Mouse (Mus musculus) intestine, embryonic 15.5 days (tissue): ENCODE results near the gene Anapc10. TPM values are rescaled to one million over a fixed set of nuclear protein-coding genes. Genes with fewer than 3 reads are reported as not detected.
"Not testable (repeated sequence)": the region's sequence is repeated elsewhere in the genome, so short reads cannot be mapped to it uniquely, and the experiment has no call there.

Experiments
- ATAC-seq: fragments of 200-750 bp; cut with Nextera tagmentation; 2 replicates; pipeline ENCODE4 v1.8.0; 2017; ENCODE audit warnings: moderate TSS enrichment, moderate library complexity
- H3K27ac ChIP-seq: fragments of 300-500 bp; sonication (generic); 2 replicates; pipeline ENCODE4 v1.5.1; 2015; ENCODE audit warnings: mild to moderate bottlenecking, inconsistent platforms
- H3K27me3 ChIP-seq: fragments of 300-500 bp; sonication (generic); replicated peaks from 2 replicates; pipeline ENCODE4 v1.6.1; 2015; ENCODE audit warnings: inconsistent platforms
- H3K36me3 ChIP-seq: fragments of 300-500 bp; sonication (generic); 2 replicates; pipeline ENCODE4 v1.6.1; 2015; ENCODE audit warnings: inconsistent platforms
- H3K4me1 ChIP-seq: fragments of 300-500 bp; sonication (generic); replicated peaks from 2 replicates; pipeline ENCODE4 v1.6.1; 2015; ENCODE audit warnings: inconsistent platforms
- H3K4me2 ChIP-seq: fragments of 300-500 bp; sonication (generic); replicated peaks from 2 replicates; pipeline ENCODE4 v1.6.1; 2015; ENCODE audit warnings: mild to moderate bottlenecking, inconsistent platforms
- H3K4me3 ChIP-seq: fragments of 300-500 bp; sonication (generic); replicated peaks from 2 replicates; pipeline ENCODE4 v1.5.1; 2015; ENCODE audit warnings: inconsistent platforms
- H3K9ac ChIP-seq: fragments of 300-500 bp; sonication (generic); 2 replicates; pipeline ENCODE4 v1.6.1; 2015; ENCODE audit warnings: inconsistent platforms
- H3K9me3 ChIP-seq: fragments of 300-500 bp; sonication (generic); 2 replicates; pipeline ENCODE4 v1.6.1; 2016; ENCODE audit warnings: inconsistent platforms
- WGBS: fragments of 180-500 bp; shearing (Covaris S2); methylation state at CpG from one replicate; pipeline ENCODE4 v1.1.7; 2015; 5-methylcytosine and 5-hydroxymethylcytosine counted together
- polyA plus RNA-seq: library from polyadenylated mRNA; unstranded; fragments of >200 nt; fragmentation: Nextera tagmentation; extraction: Ambion mirVana; gene quantifications from 2 replicates; pipeline ENCODE4 v1.2.1, GENCODE M21; 2015

Anapc10 gene
- polyA plus RNA-seq, 1 experiment from 2014 or later, result 33.4 TPM

DNA sequence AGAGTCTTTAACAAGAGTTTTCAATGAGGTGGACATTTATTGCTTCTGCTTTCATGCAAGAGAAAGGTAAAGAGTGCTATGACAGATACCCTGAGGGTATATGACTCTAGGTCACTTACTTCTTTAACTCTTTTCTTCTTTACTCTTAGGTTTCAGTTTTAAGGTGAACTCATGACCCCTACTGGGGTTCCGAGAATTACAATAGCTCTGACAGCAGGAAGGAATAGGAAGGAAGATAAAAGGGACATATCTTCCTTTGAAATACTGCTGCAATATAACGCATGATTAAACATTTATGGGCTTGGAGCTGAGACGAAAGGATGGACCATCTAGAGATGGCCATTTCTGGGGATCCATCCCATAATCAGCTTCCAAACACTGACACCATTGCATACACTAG, 13.0 kb downstream of the Anapc10 start:
- Histone ChIP-seq H3K4me1 (no peaks in the 10 kb centered on the region), H3K9me3 (no peaks in the 10 kb centered on the region)

DNA sequence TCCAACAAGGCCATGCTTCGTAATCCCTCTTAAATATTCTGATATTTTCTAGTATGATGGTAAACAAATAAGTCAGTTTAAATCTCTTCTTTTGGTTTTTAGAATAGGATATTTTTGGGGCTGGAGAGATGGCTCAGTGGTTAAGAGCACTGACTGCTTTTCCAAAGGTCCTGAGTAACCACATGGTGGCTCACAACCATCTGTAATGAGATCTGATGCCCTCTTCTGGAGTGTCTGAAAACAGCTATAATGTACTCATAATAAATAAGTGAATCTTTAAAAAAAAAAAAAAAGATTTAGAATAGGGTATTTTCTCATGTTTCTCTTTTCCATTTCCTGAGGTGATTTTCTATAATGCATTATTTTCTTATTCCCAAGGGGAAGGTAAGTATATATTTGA, 16.3 kb downstream of the Anapc10 start:
- ATAC-seq, result no peak
- WGBS, result 98% methylated on average over 1 of the region's 1 CpGs

More for the DNA sequence above, 13.0 kb downstream of the Anapc10 start:
- no peak for ATAC-seq
- H3K36me3 ChIP-seq, result peaks cover 11% of the 10 kb centered on the region; the same call in 1 of the 2 replicates
- no peak overlapping the region for H3K9ac ChIP-seq
- H3K27ac ChIP-seq, result no peak overlapping the region
- no peak overlapping the region for H3K4me2 ChIP-seq
- H3K4me3 ChIP-seq, result no peak overlapping the region
- WGBS, result 52% methylated on average over 3 of the region's 3 CpGs
- H3K27me3 ChIP-seq, result no peaks in the 10 kb centered on the region

DNA sequence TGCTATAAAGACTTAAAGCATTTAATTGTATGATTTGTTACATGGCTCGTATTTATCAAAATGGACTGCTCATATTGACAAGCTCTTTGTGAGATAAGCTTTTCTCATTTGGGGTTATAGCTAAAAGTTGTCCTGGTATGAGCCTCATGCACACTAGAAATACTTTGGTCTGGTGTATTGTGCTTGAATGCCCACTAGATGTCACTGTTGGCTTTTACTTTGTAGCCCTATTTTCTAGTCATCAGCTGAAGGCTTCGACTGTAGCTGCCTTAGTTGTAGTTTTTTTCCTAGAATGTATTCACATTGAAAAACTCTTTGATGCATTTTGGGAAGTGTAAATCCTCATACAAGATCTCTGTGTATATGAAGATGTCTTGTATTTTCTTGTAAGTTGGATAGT, 22.7 kb downstream of the Anapc10 start:
- Histone ChIP-seq H3K9me3 (no peaks in the 10 kb centered on the region), H3K36me3 (no peaks in the 10 kb centered on the region), H3K9ac (no peak overlapping the region), H3K27ac (no peak overlapping the region), H3K4me2 (no peak overlapping the region), H3K27me3 (no peaks in the 10 kb centered on the region), H3K4me3 (no peak overlapping the region), H3K4me1 (no peaks in the 10 kb centered on the region)
- peak; percentile 59; the same call in 1 of the 2 replicates for ATAC-seq
- WGBS, result 16% methylated on average over 2 of the region's 2 CpGs

More for the DNA sequence above, 16.3 kb downstream of the Anapc10 start:
- Histone ChIP-seq H3K27ac (no peak overlapping the region), H3K9ac (no peak overlapping the region), H3K9me3 (no peaks in the 10 kb centered on the region), H3K36me3 (no peaks in the 10 kb centered on the region), H3K4me1 (no peaks in the 10 kb centered on the region), H3K4me3 (no peak overlapping the region), H3K27me3 (no peaks in the 10 kb centered on the region), H3K4me2 (no peak overlapping the region)

DNA sequence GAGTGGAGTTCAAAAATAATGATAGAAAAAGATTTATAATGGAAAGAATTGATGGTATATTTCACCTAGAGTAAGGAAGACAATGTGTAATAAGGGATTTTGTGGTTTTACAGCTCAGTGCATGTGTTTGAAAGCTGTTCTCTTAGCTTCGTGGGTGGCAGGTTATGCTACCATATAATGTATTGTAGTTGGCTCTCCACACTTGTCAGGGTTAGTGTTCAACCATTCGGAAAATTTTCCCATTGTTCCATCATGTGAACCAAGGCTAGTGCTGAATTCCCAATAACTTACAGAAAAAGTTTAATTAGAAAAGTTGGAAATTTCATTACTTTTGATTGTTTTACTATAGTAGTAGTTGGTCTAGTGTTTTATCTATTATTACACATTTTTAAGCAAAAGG, 36.6 kb downstream of the Anapc10 start:
- Histone ChIP-seq H3K36me3 (peaks cover 3% of the 10 kb centered on the region; the same call in 1 of the 2 replicates), H3K27ac (no peak overlapping the region), H3K9me3 (no peaks in the 10 kb centered on the region), H3K4me3 (no peak overlapping the region), H3K4me2 (no peak overlapping the region), H3K4me1 (no peaks in the 10 kb centered on the region), H3K9ac (no peak overlapping the region), H3K27me3 (no peaks in the 10 kb centered on the region)
- no peak for ATAC-seq
- WGBS, result 65% methylated on average over 2 of the region's 2 CpGs

DNA sequence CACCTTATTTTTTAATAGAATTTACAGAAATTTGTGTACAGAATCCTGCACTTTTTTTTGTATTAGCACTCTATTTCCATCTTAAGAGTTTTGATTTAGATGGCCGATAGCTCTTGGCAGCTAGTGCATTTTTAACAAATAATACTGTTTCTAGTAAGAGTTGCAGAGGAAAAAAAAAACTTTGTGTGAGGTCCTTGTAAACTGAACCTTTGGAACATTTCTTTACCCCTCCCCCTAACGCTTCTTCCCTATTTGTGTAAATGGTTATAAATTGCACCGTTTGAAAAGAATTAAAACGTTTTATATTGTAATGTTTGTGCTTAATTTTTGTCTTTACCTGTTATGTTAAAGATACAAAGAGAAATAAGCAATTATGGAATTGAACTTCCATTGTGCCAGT, 37.0 kb downstream of the Anapc10 start:
- 66% methylated on average over 4 of the region's 4 CpGs for WGBS
- Histone ChIP-seq H3K4me3 (no peak overlapping the region), H3K27ac (no peak overlapping the region), H3K9ac (no peak overlapping the region), H3K27me3 (no peaks in the 10 kb centered on the region), H3K4me2 (no peak overlapping the region), H3K36me3 (peaks cover 3% of the 10 kb centered on the region; the same call in 1 of the 2 replicates), H3K9me3 (no peaks in the 10 kb centered on the region), H3K4me1 (no peaks in the 10 kb centered on the region)
- no peak for ATAC-seq

DNA sequence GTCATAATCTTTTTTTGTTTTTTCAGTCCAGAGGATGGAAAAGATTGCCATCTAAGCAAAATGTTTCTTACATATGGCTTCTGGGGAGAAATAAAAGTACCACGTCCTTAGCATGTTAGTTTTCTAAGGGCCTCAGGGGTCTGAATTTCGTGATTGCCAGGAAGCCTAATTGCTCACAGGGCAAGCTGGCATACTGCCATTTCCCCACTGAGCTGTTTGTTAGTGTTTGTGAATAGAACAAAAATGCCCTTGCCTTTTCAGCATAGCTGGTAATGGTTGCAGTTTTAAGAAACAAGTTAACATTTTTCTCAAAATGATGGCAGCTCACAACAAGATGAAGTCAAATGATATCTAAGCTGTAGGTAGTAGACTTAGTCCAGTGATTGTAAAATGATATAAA, 38.7 kb downstream of the Anapc10 start:
- Histone ChIP-seq H3K27ac (no peak overlapping the region), H3K4me3 (no peak overlapping the region), H3K36me3 (peaks cover 3% of the 10 kb centered on the region; the same call in 1 of the 2 replicates), H3K9ac (no peak overlapping the region), H3K4me1 (no peaks in the 10 kb centered on the region), H3K27me3 (no peaks in the 10 kb centered on the region), H3K4me2 (no peak overlapping the region), H3K9me3 (no peaks in the 10 kb centered on the region)
- ATAC-seq, result no peak
- 66% methylated on average over 2 of the region's 2 CpGs for WGBS

DNA sequence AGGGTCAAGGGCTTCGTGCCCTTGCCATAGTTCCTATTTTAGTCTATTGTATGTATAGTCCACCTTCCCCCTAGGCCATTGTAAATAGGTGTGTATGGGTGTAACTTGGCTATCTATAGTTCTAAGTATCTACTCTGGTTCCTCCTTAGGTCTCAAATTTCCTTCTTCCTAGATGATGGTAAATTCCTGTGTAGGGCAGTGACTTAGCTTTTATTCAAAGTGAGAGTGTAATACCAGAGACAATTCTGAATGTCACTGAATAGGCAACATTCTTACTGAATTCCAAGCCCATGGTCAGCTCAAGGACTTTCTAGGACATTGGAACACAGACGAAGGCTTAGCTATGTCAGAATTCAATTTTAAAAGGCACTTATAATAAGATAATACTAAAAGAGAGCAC, 83.3 kb downstream of the Anapc10 start:
- not testable (repeated sequence) for H3K36me3 ChIP-seq, H3K27ac ChIP-seq, H3K9ac ChIP-seq, ATAC-seq, H3K4me3 ChIP-seq, H3K9me3 ChIP-seq, H3K27me3 ChIP-seq, H3K4me1 ChIP-seq, H3K4me2 ChIP-seq
- 86% methylated on average over 2 of the region's 2 CpGs for WGBS

DNA sequence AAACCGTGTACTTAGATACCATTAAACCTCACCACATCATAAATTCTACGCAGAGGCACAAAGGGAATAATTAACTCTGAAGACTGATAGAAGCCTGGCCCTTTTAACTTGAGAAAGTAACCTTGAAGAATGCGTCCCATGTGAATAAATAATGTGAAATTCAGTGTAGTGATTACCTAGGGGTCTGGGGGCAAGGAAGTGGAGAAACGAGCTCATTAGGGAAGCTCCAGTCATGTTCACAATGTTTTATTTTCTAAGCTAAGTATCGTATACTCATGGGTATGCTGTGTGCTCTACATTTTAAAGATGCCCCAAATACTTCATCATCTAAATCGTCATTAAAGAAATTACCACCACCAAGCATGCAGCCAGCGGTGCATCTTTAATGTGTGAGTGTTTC, 85.1 kb downstream of the Anapc10 start:
- no peak overlapping the region for H3K4me3 ChIP-seq
- no peak overlapping the region for H3K9ac ChIP-seq
- H3K9me3 ChIP-seq, result no peaks in the 10 kb centered on the region

DNA sequence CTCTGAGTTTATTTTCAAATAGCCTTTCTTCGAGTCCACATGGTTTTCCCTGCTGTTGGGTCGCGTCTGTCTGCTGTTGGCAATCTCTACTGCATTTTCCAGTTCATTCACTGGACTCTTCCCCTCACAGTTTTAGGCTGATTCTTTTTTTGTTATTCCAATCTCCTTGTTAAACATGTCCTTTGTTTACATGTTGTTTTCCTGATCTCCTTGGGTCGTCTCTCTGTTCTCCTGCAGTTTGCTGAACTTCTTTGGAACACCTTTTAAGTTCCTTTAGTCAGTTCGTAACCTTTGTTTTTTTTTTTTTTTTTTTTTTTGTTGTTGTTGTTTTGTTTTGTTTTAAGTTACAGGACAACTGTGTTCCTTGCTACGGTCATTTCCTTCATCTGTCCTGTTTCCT, 92.9 kb downstream of the Anapc10 start:
- Histone ChIP-seq H3K27me3 (no peaks in the 10 kb centered on the region), H3K9ac (no peak overlapping the region), H3K4me3 (no peak overlapping the region), H3K36me3 (no peaks in the 10 kb centered on the region), H3K4me2 (no peak overlapping the region), H3K27ac (no peak overlapping the region), H3K9me3 (no peaks in the 10 kb centered on the region), H3K4me1 (no peaks in the 10 kb centered on the region)
- WGBS, result 82% methylated on average over 6 of the region's 6 CpGs
- ATAC-seq, result no peak

More for the DNA sequence above, 85.1 kb downstream of the Anapc10 start:
- no peaks in the 10 kb centered on the region for H3K27me3 ChIP-seq
- 85% methylated on average over 7 of the region's 7 CpGs for WGBS
- ATAC-seq, result no peak
- no peaks in the 10 kb centered on the region for H3K4me1 ChIP-seq
- no peaks in the 10 kb centered on the region for H3K36me3 ChIP-seq
- H3K27ac ChIP-seq, result no peak overlapping the region
- H3K4me2 ChIP-seq, result no peak overlapping the region

DNA sequence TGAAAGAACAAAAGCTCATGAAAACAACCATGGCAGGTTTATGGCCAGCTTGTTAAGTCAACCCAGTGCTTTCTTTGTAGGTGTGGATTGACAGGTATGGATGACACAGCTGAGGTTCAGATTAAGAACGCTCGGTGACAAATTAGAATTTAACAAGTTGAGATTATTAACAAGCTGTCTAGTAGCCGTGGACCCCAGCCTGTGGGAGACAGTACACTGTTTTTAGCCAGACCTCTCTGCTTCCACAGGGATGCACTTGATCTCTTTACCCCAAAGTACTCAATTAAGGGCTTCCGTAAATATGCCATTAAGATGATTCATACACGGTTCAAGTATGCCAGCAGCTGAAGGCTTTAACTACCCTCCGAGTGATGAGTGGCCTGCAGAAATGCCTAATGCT, 95.4 kb downstream of the Anapc10 start:
- no peak for ATAC-seq
- no peaks in the 10 kb centered on the region for H3K9me3 ChIP-seq

DNA sequence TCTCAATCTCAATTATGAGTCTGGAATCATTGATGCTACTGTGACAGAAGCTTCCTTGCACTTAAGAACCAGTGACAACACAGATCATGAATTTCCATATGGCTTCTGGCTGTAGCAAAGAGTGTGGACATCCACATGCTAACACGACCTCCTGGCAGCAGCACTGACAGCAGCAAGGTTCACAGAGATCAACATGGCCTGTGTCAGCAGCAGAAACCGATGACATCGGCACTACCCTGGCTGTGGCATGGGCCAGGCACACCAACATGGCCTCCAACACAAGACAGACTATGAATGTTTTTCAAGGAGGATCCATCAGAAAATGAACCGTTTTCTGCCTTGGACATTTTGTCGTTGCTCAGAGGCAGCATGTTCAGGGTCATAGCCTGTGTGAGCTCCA, 114.9 kb downstream of the Anapc10 start:
- Histone ChIP-seq H3K9me3 (no peaks in the 10 kb centered on the region), H3K27me3 (no peaks in the 10 kb centered on the region), H3K4me1 (no peaks in the 10 kb centered on the region), H3K4me2 (no peak overlapping the region), H3K4me3 (no peak overlapping the region), H3K27ac (no peak overlapping the region), H3K36me3 (no peaks in the 10 kb centered on the region), H3K9ac (no peak overlapping the region)
- WGBS, result 84% methylated on average over 5 of the region's 5 CpGs
- ATAC-seq, result no peak

More for the DNA sequence above, 95.4 kb downstream of the Anapc10 start:
- Histone ChIP-seq H3K4me3 (no peak overlapping the region), H3K36me3 (no peaks in the 10 kb centered on the region), H3K4me2 (no peak overlapping the region), H3K27ac (no peak overlapping the region), H3K9ac (no peak overlapping the region), H3K4me1 (no peaks in the 10 kb centered on the region), H3K27me3 (no peaks in the 10 kb centered on the region)
- WGBS, result 19% methylated on average over 6 of the region's 6 CpGs
